Mouse (Mus musculus) heart, embryonic 13.5 days (tissue): Measurements from ENCODE around the gene Rnf182. TPM values are rescaled to one million over a fixed set of nuclear protein-coding genes. Genes with fewer than 3 reads are reported as not detected.

Experiments used
- ATAC-seq: fragments of 200-750 bp; cut with Nextera tagmentation; 2 replicates; pipeline ENCODE4 v1.8.0; 2017; ENCODE audit warnings: moderate TSS enrichment; ENCODE audit not compliant: insufficient number of reproducible peaks, low FRiP score, low TSS enrichment; ENCODE audit errors: extremely low read depth
- H3K27ac ChIP-seq: fragments of 300-500 bp; sonication (generic); replicated peaks from 2 replicates; pipeline ENCODE4 v1.5.1; 2015; ENCODE audit warnings: moderate library complexity, mild to moderate bottlenecking, inconsistent platforms
- H3K27me3 ChIP-seq: fragments of 300-500 bp; sonication (generic); replicated peaks from 2 replicates; pipeline ENCODE4 v1.6.1; 2015; ENCODE audit warnings: mild to moderate bottlenecking, inconsistent platforms
- H3K36me3 ChIP-seq: fragments of 300-500 bp; sonication (generic); 2 replicates; pipeline ENCODE4 v1.6.1; 2015; ENCODE audit warnings: mild to moderate bottlenecking, inconsistent platforms
- H3K4me1 ChIP-seq: fragments of 300-500 bp; sonication (generic); 2 replicates; pipeline ENCODE4 v1.6.1; 2015; ENCODE audit warnings: inconsistent platforms
- H3K4me2 ChIP-seq: fragments of 300-500 bp; sonication (generic); 2 replicates; pipeline ENCODE4 v1.6.1; 2015; ENCODE audit warnings: inconsistent platforms, mild to moderate bottlenecking, moderate library complexity
- H3K4me3 ChIP-seq: fragments of 300-500 bp; sonication (generic); 2 replicates; pipeline ENCODE4 v1.5.1; 2015; ENCODE audit warnings: moderate library complexity, mild to moderate bottlenecking, inconsistent platforms
- H3K9ac ChIP-seq: fragments of 300-500 bp; sonication (generic); 2 replicates; pipeline ENCODE4 v1.6.1; 2015; ENCODE audit warnings: inconsistent platforms, mild to moderate bottlenecking, moderate library complexity
- H3K9me3 ChIP-seq: fragments of 300-500 bp; sonication (generic); 2 replicates; pipeline ENCODE4 v1.6.1; 2016; ENCODE audit warnings: inconsistent platforms
- WGBS: fragments of 180-500 bp; shearing (Covaris S2); methylation state at CpG from one replicate; pipeline ENCODE4 v1.1.7; 2015; ENCODE audit warnings: mixed read lengths; 5-methylcytosine and 5-hydroxymethylcytosine counted together
- polyA plus RNA-seq: library from polyadenylated mRNA; unstranded; fragments of >200 nt; fragmentation: Nextera tagmentation; extraction: Ambion mirVana; gene quantifications from 2 replicates; pipeline ENCODE4 v1.2.1, GENCODE M21; 2015

Gene Rnf182
- 1.8 and 2.4 TPM in 2 replicates for polyA plus RNA-seq

DNA sequence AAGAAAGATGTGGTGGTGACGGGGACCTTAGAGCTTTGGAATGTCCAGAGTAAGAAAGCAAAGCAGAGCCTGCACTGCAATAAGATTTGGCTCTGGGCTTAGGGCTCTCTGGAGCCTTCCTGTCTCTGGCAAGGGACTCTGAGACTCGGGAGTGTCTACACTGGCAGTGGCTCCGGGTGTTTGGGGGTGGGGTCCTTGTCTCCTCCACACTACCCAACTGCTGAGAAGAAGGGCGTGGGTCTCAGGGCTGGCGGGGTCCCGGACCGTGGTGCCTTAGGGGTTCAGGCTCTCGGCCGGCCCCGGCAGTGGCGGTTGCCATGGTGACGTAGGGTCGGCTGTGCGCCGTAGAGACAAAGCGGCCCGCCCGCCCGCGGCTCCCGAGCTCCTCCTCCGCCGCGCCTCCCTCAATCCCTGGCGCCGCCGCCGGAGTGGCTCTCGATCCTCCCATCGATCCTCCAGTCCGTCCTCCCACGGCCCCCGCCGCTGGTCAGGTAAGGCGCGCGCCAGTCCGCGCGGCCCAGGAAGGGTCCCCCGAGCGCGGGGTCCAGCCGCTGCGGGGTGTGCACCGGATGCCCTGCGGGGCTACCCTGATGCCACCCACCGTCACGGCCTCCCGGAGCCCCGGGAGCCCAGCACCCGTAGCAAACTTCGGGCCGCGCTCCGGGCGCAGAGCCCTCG, at the start of gene Rnf182:
Rnf182 (plus strand) TSS at position 134 of the 678 bp plus-strand sequence.
- H3K27ac ChIP-seq, result peak within 1 kb of the TSS; percentile 4; the same call in 1 of the 2 replicates
- H3K27me3 ChIP-seq, result peaks cover 22% of the 10 kb centered on the region
- peak within 1 kb of the TSS; percentile 80 for H3K9ac ChIP-seq
- WGBS, result under 1% methylated on average over 52 of the region's 58 CpGs
- H3K4me3 ChIP-seq, result peak within 1 kb of the TSS; percentile 66
- ATAC-seq, result peak; percentile 54; the same call in 1 of the 2 replicates
- peaks cover 32% of the 10 kb centered on the region for H3K4me1 ChIP-seq
- H3K9me3 ChIP-seq, result no peaks in the 10 kb centered on the region
- no peaks in the 10 kb centered on the region for H3K36me3 ChIP-seq
- peak within 1 kb of the TSS; percentile 80 for H3K4me2 ChIP-seq

- WGBS, result 82% methylated on average over 8 of the region's 8 CpGs
- H3K4me2 ChIP-seq, result no peak overlapping the region
- no peak overlapping the region for H3K9ac ChIP-seq
- no peaks in the 10 kb centered on the region for H3K36me3 ChIP-seq
- no peak overlapping the region for H3K27ac ChIP-seq
- H3K4me3 ChIP-seq, result no peak overlapping the region
- peaks cover 2% of the 10 kb centered on the region for H3K4me1 ChIP-seq
- H3K27me3 ChIP-seq, result no peaks in the 10 kb centered on the region
- no peak for ATAC-seq
- 0 out of 2 replicates have a peak, but pooled peaks cover 6% of the 10 kb centered on the region for H3K9me3 ChIP-seq
Measured at GRCm38 (mm10) chr13:43566184-43566583, 49.3 kb upstream of the Rnf182 start.

- ATAC-seq, result no peak
- no peak overlapping the region for H3K4me3 ChIP-seq
- no peaks in the 10 kb centered on the region for H3K36me3 ChIP-seq
- no peak overlapping the region for H3K4me2 ChIP-seq
- no peaks in the 10 kb centered on the region for H3K4me1 ChIP-seq
- no peak overlapping the region for H3K27ac ChIP-seq
- no peaks in the 10 kb centered on the region for H3K27me3 ChIP-seq
- WGBS, result 70% methylated on average over 25 of the region's 25 CpGs
- no peak overlapping the region for H3K9ac ChIP-seq
- H3K9me3 ChIP-seq, result 0 out of 2 replicates have a peak, but pooled peaks cover 8% of the 10 kb centered on the region
Measured at GRCm38 (mm10) chr13:43567141-43567891, 48.2 kb upstream of the Rnf182 start.

GRCm38 (mm10) chr13:43573979-43574378, 41.5 kb upstream of the Rnf182 start:
- Histone ChIP-seq H3K27ac (no peak overlapping the region), H3K27me3 (no peaks in the 10 kb centered on the region), H3K4me1 (no peaks in the 10 kb centered on the region), H3K9me3 (peaks cover 8% of the 10 kb centered on the region; the same call in 1 of the 2 replicates), H3K9ac (no peak overlapping the region), H3K4me2 (no peak overlapping the region), H3K36me3 (no peaks in the 10 kb centered on the region), H3K4me3 (no peak overlapping the region)
- WGBS, result 55% methylated on average over 2 of the region's 2 CpGs
- ATAC-seq, result no peak

GRCm38 (mm10) chr13:43575431-43575830, 40.1 kb upstream of the Rnf182 start:
- no peaks in the 10 kb centered on the region for H3K4me1 ChIP-seq
- no peak overlapping the region for H3K27ac ChIP-seq
- 83% methylated on average over 5 of the region's 5 CpGs for WGBS
- no peak overlapping the region for H3K4me2 ChIP-seq
- no peak overlapping the region for H3K4me3 ChIP-seq
- H3K9ac ChIP-seq, result no peak overlapping the region
- H3K36me3 ChIP-seq, result no peaks in the 10 kb centered on the region
- H3K27me3 ChIP-seq, result no peaks in the 10 kb centered on the region
- peaks cover 8% of the 10 kb centered on the region; the same call in 1 of the 2 replicates for H3K9me3 ChIP-seq
- no peak for ATAC-seq

GRCm38 (mm10) chr13:43577254-43577653, 38.3 kb upstream of the Rnf182 start:
- Histone ChIP-seq H3K36me3 (no peaks in the 10 kb centered on the region), H3K27ac (no peak overlapping the region), H3K4me2 (no peak overlapping the region), H3K27me3 (no peaks in the 10 kb centered on the region), H3K9me3 (no peaks in the 10 kb centered on the region; the same call in 1 of the 2 replicates), H3K9ac (no peak overlapping the region), H3K4me3 (no peak overlapping the region), H3K4me1 (no peaks in the 10 kb centered on the region)
- no peak for ATAC-seq
- 55% methylated on average over 5 of the region's 5 CpGs for WGBS

DNA sequence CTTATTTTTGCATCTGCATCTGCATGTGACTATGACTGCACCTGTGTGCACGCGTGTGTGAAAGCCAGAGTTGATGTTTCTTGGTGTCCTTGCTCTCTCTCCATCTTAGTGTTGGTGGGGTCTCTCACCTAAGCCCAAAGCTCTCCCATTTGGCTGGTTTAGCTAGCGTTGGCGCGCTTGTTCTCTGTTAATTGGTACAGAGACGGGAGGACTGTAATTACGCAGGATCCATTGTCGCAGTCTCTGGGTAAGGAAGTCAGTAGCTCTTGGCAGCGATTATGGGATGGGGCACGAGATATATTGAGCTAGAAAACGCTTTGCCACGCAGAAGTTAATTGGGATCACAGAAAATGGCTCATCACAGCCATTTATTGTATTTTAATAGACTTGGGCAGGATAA, 37.7 kb upstream of the Rnf182 start:
- Histone ChIP-seq H3K4me1 (no peaks in the 10 kb centered on the region), H3K27ac (no peak overlapping the region), H3K27me3 (no peaks in the 10 kb centered on the region), H3K9me3 (no peaks in the 10 kb centered on the region; the same call in 1 of the 2 replicates), H3K4me2 (no peak overlapping the region), H3K4me3 (no peak overlapping the region), H3K36me3 (no peaks in the 10 kb centered on the region), H3K9ac (no peak overlapping the region)
- ATAC-seq, result no peak
- WGBS, result 80% methylated on average over 12 of the region's 12 CpGs

DNA sequence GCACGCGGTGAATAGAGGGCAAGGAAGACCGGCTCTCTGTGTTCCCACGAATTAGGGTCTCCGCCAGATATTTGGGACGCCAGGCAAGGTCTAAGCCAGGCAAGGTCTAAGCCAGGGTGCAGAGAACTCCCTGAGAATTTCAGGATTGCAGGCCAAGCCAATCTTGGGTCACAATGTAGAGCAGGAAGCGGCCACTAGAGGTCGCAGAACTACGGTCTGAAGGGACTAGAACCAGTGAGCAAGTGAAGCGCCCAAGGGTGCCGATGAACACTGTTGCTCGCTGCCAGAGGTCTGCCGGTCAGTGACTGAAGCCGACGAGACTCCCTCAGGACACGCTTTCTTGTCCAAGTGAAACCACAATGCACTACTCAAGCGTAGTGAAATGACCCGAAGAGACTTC, 35.8 kb upstream of the Rnf182 start:
- Histone ChIP-seq H3K27me3 (peaks cover 5% of the 10 kb centered on the region; the same call in 1 of the 2 replicates), H3K4me1 (no peaks in the 10 kb centered on the region), H3K9ac (no peak overlapping the region), H3K4me3 (no peak overlapping the region), H3K27ac (no peak overlapping the region), H3K36me3 (no peaks in the 10 kb centered on the region), H3K9me3 (no peaks in the 10 kb centered on the region; the same call in 1 of the 2 replicates), H3K4me2 (peak overlapping the region; percentile 33; the same call in 1 of the 2 replicates)
- no peak for ATAC-seq
- 15% methylated on average over 18 of the region's 18 CpGs for WGBS

DNA sequence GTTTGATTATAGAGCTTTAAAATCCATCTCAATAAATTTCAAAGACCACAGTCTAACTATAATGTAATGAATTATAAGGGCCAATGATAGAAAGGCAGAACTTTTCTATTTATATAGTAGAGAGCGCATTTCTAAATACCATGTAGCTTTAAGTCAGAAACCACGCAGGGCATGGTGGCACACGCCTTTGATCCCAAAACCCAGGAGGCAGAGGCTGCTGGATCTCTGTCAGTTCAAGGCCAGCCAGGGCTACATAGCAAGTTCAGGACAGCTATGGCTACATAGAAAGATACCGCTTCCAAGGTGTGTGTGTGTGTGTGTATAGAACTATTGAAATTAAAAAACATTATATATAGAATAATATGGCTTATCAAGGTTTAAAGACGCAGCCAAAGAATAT, 34.8 kb upstream of the Rnf182 start:
- H3K4me2 ChIP-seq, result no peak overlapping the region
- H3K27ac ChIP-seq, result no peak overlapping the region
- peaks cover 5% of the 10 kb centered on the region; the same call in 1 of the 2 replicates for H3K27me3 ChIP-seq
- no peaks in the 10 kb centered on the region; the same call in 1 of the 2 replicates for H3K9me3 ChIP-seq
- ATAC-seq, result no peak
- H3K9ac ChIP-seq, result no peak overlapping the region
- H3K36me3 ChIP-seq, result no peaks in the 10 kb centered on the region
- H3K4me3 ChIP-seq, result no peak overlapping the region
- no peaks in the 10 kb centered on the region for H3K4me1 ChIP-seq
- WGBS, result 89% methylated on average over 5 of the region's 5 CpGs

DNA sequence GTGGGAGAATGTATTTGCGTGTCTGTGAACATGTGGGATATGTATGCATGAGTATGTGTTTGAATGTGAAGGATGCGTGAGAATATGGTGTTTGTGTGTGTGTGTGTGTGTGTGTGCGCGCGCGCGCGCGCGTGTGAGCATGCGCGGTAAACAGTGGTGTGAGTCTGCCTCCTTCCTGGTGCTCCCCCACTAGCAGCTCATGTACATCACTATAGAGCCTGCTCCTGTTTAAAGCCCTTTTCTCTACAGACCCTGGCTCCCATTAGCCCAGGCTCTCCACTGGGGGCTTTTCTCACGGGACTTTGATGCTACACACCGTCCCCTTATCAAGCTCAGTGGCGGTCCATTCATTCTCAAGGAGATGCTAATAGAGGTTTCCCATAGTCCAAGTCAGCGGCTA, 32.5 kb upstream of the Rnf182 start:
- no peak overlapping the region for H3K9ac ChIP-seq
- 43% methylated on average over 16 of the region's 16 CpGs for WGBS
- no peaks in the 10 kb centered on the region for H3K4me1 ChIP-seq
- peak overlapping the region; percentile 52 for H3K4me2 ChIP-seq
- H3K36me3 ChIP-seq, result no peaks in the 10 kb centered on the region
- no peaks in the 10 kb centered on the region for H3K9me3 ChIP-seq
- no peak overlapping the region for H3K27ac ChIP-seq
- peaks cover 5% of the 10 kb centered on the region; the same call in 1 of the 2 replicates for H3K27me3 ChIP-seq
- ATAC-seq, result no peak
- H3K4me3 ChIP-seq, result peak overlapping the region; percentile 26; the same call in 1 of the 2 replicates

DNA sequence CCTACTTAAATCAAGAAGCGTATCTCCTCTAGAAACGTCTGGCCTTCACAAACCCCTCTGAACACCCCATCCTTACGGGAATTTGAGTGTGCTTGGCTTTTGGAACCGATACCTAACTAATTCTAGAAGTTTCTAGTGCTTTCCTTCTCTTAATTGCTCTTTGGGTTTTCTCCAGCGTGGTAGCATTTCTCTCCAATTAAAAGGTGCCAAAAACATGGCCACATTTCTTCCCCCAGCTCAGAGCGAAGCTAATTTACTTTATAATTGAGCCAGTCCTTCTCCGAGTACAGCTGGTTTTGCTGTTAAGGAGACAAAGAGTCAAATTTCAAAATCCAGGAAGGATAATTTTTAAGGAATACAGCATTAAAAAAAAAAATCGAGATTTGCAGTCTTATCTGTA, 32.0 kb upstream of the Rnf182 start:
- H3K4me3 ChIP-seq, result no peak overlapping the region
- no peak overlapping the region for H3K9ac ChIP-seq
- H3K36me3 ChIP-seq, result no peaks in the 10 kb centered on the region
- H3K27ac ChIP-seq, result no peak overlapping the region
- no peak overlapping the region for H3K4me2 ChIP-seq
- no peaks in the 10 kb centered on the region for H3K4me1 ChIP-seq
- peaks cover 5% of the 10 kb centered on the region; the same call in 1 of the 2 replicates for H3K27me3 ChIP-seq
- ATAC-seq, result no peak
- H3K9me3 ChIP-seq, result no peaks in the 10 kb centered on the region
- 64% methylated on average over 8 of the region's 8 CpGs for WGBS
